Mouse (Mus musculus): ENCODE measurements at regions not wholly inside any gene's neighbourhood (a gene's known extent, or its start where the extent isn't known, plus 50 kb on each side); places are given as distances from the start of the nearest gene placed in this dataset.

DNA sequence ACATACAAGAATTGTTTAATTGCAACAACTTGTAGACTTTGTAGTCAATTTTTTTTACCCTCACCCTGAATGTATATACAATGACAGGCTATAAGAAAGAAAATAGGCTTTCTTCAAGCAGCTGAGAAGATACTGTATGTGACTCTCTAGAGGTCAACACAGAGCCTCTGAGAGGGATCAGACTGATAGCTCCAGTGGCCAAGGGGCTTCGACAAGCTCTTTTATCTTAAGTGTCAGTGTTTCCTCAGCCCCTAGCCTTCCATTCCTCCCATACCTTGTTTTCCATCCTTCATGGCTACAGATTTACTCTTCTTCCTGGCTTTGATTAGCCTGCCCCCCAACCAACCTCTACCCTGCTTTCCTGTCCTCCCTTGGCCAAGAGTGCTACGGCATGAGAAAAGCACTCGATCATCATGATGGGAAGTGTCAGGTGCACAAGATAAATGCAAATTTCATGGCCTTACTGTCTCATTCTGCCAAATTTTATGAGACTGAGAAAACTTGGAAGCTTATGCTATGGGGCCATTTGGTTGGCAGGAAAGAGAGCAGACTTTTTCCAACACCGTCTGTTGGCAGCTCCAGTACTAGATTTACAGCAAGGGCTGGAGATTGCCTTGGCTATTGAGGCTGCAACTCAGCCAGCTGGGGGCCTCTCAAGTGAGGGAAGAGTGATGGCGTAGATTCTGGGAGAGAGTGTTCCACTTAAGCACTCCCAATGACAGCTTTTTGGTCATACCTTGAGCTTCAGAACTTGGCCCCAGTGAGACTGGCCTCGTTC, 484.3 kb upstream of the Etaa1 start:
- Histone ChIP-seq H3K4me3 (ENCODE audit: low read depth, low read length) (no peak overlapping the region), H3K36me3 (ENCODE audit: control insufficient read depth, insufficient read depth, low read length) (no peaks in the 10 kb centered on the region), H3K27me3 (ENCODE audit: control insufficient read depth, insufficient read depth, low read length) (no peaks in the 10 kb centered on the region), H3K4me1 (ENCODE audit: control insufficient read depth, insufficient read depth, insufficient read length, low read length) (no peaks in the 10 kb centered on the region), H3K27ac (ENCODE audit: insufficient read depth, low read depth, low read length) (no peak overlapping the region)
- WGBS = 78% methylated on average over 6 of the region's 6 CpGs
- no peak for TF ChIP-seq POLR2A (IDR thresholded peaks at IDR 0.05; ENCODE audit: low read depth, low read length)
- no peak for TF ChIP-seq CTCF (IDR thresholded peaks at IDR 0.05; ENCODE audit: extremely low read depth, insufficient read length, insufficient replicate concordance, low read depth, low read length)

- TF ChIP-seq POLR2A (IDR thresholded peaks at IDR 0.05; ENCODE audit: low read depth, low read length) (no peak), CTCF (IDR thresholded peaks at IDR 0.05; ENCODE audit: extremely low read depth, insufficient read length, insufficient replicate concordance, low read depth, low read length) (no peak)
- H3K4me3 ChIP-seq (ENCODE audit: low read depth, low read length) = no peak overlapping the region
- WGBS = 85% methylated on average over 3 of the region's 3 CpGs
These were observed 467.4 kb upstream of the Etaa1 start for GRCm38 (mm10) chr11:18421076-18421475.

GRCm38 (mm10) chr11:18413769-18414168, 460.1 kb upstream of the Etaa1 start:
- no peaks in the 10 kb centered on the region for H3K36me3 ChIP-seq (ENCODE audit: control insufficient read depth, insufficient read depth, low read length)
- no peak overlapping the region for H3K27ac ChIP-seq (ENCODE audit: insufficient read depth, low read depth, low read length)
- H3K4me3 ChIP-seq (ENCODE audit: low read depth, low read length) = no peak overlapping the region
- no peaks in the 10 kb centered on the region for H3K4me1 ChIP-seq (ENCODE audit: control insufficient read depth, insufficient read depth, insufficient read length, low read length)
- H3K27me3 ChIP-seq (ENCODE audit: control insufficient read depth, insufficient read depth, low read length) = no peaks in the 10 kb centered on the region
- TF ChIP-seq CTCF (IDR thresholded peaks at IDR 0.05; ENCODE audit: extremely low read depth, insufficient read length, insufficient replicate concordance, low read depth, low read length) (no peak), POLR2A (IDR thresholded peaks at IDR 0.05; ENCODE audit: low read depth, low read length) (no peak)
- 69% methylated on average over 1 of the region's 1 CpGs for WGBS

More at GRCm38 (mm10) chr11:18421076-18421475, 467.4 kb upstream of the Etaa1 start:
- Histone ChIP-seq H3K36me3 (ENCODE audit: control insufficient read depth, insufficient read depth, low read length) (no peaks in the 10 kb centered on the region), H3K27ac (ENCODE audit: insufficient read depth, low read depth, low read length) (no peak overlapping the region), H3K27me3 (ENCODE audit: control insufficient read depth, insufficient read depth, low read length) (no peaks in the 10 kb centered on the region), H3K4me1 (ENCODE audit: control insufficient read depth, insufficient read depth, insufficient read length, low read length) (no peaks in the 10 kb centered on the region)

DNA sequence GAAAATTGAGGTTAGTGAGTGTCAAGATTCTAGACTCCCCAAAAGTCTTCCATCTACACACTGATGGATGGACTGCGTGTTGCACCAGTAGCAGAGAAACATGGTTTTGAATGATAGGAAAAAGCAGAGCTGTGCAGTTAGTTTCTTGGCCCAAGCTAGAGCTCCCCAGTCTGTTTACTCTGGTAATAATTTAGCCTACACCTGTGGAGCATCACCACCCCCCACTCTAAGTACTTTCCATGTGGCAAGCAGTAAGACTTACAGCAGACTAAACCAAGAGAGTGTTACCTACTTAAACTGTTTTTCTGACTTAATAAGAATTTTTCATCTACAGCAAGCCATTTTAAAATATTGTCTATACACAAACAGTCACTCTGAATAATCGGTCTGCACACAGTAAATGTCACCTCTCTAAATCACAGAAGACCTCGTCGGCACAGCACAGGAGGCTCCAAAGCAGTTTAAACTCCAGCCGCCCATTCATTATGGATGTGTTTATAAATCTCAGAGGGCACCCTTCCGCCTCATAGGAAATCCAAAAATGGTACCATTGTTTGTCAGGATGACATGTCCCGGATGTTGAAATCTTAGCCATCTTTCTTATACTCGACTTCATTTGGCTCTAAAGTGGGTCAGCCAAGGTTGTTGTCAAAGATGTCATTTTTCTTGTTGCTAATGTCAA, 454.5 kb upstream of the Etaa1 start:
- 80% methylated on average over 8 of the region's 8 CpGs for WGBS
- H3K27me3 ChIP-seq (ENCODE audit: control insufficient read depth, insufficient read depth, low read length) = no peaks in the 10 kb centered on the region
- H3K36me3 ChIP-seq (ENCODE audit: control insufficient read depth, insufficient read depth, low read length) = no peaks in the 10 kb centered on the region
- H3K27ac ChIP-seq (ENCODE audit: insufficient read depth, low read depth, low read length) = no peak overlapping the region
- no peak overlapping the region for H3K4me3 ChIP-seq (ENCODE audit: low read depth, low read length)
- TF ChIP-seq CTCF (IDR thresholded peaks at IDR 0.05; ENCODE audit: extremely low read depth, insufficient read length, insufficient replicate concordance, low read depth, low read length) (no peak), POLR2A (IDR thresholded peaks at IDR 0.05; ENCODE audit: low read depth, low read length) (no peak)
- H3K4me1 ChIP-seq (ENCODE audit: control insufficient read depth, insufficient read depth, insufficient read length, low read length) = no peaks in the 10 kb centered on the region

DNA sequence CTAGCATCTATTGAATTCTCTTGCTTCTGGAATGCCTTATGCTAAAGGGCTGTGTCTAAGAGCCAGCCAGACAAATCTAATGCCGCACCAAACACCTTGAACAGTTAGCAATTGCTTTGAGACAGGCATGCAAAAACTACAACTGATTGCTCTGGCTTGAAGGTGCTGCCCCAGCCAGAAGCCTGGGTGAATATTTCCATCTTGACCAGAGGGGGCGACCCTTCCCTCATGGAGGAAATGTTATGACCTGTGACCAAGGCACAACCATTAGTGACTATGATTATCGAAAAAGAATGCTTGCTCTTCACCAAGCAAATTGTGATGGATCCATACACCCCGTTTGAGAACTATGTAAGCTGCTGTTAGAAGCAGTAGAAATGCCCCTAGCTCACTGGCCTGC, 445.9 kb upstream of the Etaa1 start:
- no peak overlapping the region for H3K27ac ChIP-seq (ENCODE audit: insufficient read depth, low read depth, low read length)
- no peaks in the 10 kb centered on the region for H3K4me1 ChIP-seq (ENCODE audit: control insufficient read depth, insufficient read depth, insufficient read length, low read length)
- no peaks in the 10 kb centered on the region for H3K27me3 ChIP-seq (ENCODE audit: control insufficient read depth, insufficient read depth, low read length)
- TF ChIP-seq CTCF (IDR thresholded peaks at IDR 0.05; ENCODE audit: extremely low read depth, insufficient read length, insufficient replicate concordance, low read depth, low read length) (no peak), POLR2A (IDR thresholded peaks at IDR 0.05; ENCODE audit: low read depth, low read length) (no peak)
- 67% methylated on average over 4 of the region's 4 CpGs for WGBS
- H3K4me3 ChIP-seq (ENCODE audit: low read depth, low read length) = no peak overlapping the region
- no peaks in the 10 kb centered on the region for H3K36me3 ChIP-seq (ENCODE audit: control insufficient read depth, insufficient read depth, low read length)

DNA sequence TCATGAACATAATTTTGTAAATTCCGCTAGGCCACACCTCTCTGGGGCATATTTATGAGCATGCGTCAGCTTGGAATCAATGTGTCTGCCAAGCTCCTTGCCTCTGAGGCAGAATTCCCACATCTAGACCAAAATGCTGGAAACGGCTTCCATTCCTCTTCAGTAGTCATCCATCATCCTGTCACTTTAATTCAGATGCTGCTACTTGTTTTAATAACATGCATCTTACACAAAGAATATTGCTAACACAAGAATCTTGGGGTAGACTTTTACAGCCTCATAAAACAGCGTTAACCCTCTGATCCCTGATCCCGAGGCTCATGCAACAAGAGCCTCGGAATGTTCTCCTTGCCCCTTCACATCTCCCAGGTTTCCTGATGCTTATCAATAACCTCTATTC, 442.7 kb upstream of the Etaa1 start:
- Histone ChIP-seq H3K4me1 (ENCODE audit: control insufficient read depth, insufficient read depth, insufficient read length, low read length) (no peaks in the 10 kb centered on the region), H3K36me3 (ENCODE audit: control insufficient read depth, insufficient read depth, low read length) (no peaks in the 10 kb centered on the region), H3K4me3 (ENCODE audit: low read depth, low read length) (no peak overlapping the region), H3K27me3 (ENCODE audit: control insufficient read depth, insufficient read depth, low read length) (no peaks in the 10 kb centered on the region), H3K27ac (ENCODE audit: insufficient read depth, low read depth, low read length) (no peak overlapping the region)
- 53% methylated on average over 6 of the region's 6 CpGs for WGBS
- no peak for TF ChIP-seq CTCF (IDR thresholded peaks at IDR 0.05; ENCODE audit: extremely low read depth, insufficient read length, insufficient replicate concordance, low read depth, low read length)
- no peak for TF ChIP-seq POLR2A (IDR thresholded peaks at IDR 0.05; ENCODE audit: low read depth, low read length)

DNA sequence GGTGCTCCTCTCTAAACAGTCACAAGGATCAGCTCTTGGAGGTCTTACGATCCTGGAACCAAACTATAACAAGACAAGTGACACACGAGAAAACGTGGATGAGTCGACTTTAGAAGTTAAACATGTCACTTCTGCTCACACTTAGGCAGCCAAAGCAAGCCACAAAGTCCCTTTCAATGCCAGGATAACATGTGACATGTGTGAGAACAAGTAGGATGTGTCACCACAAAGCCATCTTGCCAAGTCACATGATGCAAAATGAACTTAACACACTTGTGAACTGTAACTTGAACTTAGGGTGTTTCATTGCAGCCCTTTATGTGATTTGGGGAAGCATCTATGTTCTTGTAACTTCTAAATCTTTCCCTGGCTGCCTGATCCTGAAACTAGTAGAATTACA, 442.0 kb upstream of the Etaa1 start:
- H3K4me1 ChIP-seq (ENCODE audit: control insufficient read depth, insufficient read depth, insufficient read length, low read length) = no peaks in the 10 kb centered on the region
- no peak for TF ChIP-seq CTCF (IDR thresholded peaks at IDR 0.05; ENCODE audit: extremely low read depth, insufficient read length, insufficient replicate concordance, low read depth, low read length)
- TF ChIP-seq POLR2A (IDR thresholded peaks at IDR 0.05; ENCODE audit: low read depth, low read length) = no peak
- no peak overlapping the region for H3K4me3 ChIP-seq (ENCODE audit: low read depth, low read length)
- no peaks in the 10 kb centered on the region for H3K36me3 ChIP-seq (ENCODE audit: control insufficient read depth, insufficient read depth, low read length)
- no peak overlapping the region for H3K27ac ChIP-seq (ENCODE audit: insufficient read depth, low read depth, low read length)
- 66% methylated on average over 4 of the region's 4 CpGs for WGBS
- no peaks in the 10 kb centered on the region for H3K27me3 ChIP-seq (ENCODE audit: control insufficient read depth, insufficient read depth, low read length)
